Mouse (Mus musculus): ENCODE data around the gene Myh11.
A peak's percentile ranks its signal among the peaks of the same experiment; 100 is the strongest.

Gene Myh11

DNA sequence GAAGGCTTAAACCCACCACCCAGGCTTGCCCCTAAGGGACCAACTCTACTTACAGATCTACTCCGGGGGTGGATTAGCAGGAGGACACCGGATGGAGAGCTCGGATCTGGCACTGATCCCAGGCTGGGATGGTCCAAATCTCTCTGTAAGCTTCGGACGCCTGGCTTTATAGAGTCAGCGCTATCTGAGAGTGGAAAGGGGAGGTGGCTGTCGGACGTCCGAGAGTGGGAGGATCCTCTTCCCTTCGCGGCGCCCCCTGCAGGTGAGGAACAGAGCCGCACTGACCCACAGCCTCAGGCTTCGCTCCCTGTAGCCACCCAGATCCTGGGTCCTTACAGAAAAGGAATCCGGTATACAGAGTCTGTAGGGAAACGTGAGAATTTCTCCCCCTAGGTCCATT, at the start of gene Myh11:
Gene Myh11, minus strand, starts transcription at position 150 of the 400 bp plus-strand sequence.
- peak; percentile 86 for DNase-seq

DNA sequence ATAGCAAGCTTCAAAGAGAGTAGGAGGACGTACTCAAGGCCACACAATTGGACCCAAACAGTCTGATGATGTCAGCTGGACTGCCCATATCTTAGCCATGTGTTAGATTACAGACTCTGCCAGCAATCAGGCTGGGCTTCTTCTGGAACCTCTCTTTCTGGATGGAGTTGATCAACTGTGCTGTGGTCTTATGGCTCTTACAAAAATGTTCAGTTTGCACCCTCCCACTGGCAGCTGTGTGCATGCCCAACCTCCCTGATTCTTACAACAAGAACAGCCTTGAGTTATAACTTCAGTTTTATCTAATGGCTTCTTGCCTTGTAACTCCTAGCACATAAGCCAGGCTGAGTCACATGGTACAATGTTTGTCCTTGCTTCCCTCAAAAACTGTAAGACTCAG, 37.0 kb upstream of the Myh11 start:
- no peak for DNase-seq

DNA sequence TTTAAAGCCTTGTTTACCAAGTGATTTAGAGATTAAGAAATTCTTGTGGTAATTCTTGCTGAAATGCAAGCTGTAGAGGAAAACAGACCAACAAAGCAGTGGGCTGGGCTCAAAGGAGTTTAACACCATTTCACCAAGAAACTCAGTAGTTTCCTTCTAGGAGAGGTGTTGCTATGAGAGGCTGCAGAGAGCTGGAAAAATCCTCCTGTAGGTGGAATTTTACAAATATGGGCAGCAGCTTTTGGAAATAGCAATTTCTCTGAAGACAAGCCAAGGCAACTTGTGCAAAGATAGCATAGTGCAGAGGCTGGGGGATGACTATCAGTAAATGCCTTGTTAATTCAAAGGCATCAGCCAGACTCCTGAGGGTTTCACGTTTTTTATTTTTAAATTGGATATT, 29.3 kb upstream of the Myh11 start:
- DNase-seq = no peak

DNA sequence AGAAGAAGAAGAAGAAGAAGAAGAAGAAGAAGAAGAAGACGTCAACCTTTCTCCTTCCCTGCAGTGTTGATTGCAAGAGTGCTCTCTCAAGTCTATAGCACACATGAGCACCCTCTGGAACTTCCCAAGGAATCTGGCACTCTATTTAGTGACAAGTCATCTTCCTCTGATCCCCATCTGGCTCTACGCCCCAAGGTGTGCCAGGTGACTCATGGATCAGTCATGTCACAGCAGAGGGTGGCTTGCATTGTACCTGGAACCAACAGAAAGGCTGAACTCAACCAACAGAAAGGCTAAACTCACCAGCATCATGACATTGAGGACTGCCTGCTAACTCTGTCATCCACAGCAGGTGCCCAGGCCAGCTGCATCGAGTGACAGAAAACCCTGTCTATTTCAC, 28.5 kb upstream of the Myh11 start:
- no peak for DNase-seq

DNA sequence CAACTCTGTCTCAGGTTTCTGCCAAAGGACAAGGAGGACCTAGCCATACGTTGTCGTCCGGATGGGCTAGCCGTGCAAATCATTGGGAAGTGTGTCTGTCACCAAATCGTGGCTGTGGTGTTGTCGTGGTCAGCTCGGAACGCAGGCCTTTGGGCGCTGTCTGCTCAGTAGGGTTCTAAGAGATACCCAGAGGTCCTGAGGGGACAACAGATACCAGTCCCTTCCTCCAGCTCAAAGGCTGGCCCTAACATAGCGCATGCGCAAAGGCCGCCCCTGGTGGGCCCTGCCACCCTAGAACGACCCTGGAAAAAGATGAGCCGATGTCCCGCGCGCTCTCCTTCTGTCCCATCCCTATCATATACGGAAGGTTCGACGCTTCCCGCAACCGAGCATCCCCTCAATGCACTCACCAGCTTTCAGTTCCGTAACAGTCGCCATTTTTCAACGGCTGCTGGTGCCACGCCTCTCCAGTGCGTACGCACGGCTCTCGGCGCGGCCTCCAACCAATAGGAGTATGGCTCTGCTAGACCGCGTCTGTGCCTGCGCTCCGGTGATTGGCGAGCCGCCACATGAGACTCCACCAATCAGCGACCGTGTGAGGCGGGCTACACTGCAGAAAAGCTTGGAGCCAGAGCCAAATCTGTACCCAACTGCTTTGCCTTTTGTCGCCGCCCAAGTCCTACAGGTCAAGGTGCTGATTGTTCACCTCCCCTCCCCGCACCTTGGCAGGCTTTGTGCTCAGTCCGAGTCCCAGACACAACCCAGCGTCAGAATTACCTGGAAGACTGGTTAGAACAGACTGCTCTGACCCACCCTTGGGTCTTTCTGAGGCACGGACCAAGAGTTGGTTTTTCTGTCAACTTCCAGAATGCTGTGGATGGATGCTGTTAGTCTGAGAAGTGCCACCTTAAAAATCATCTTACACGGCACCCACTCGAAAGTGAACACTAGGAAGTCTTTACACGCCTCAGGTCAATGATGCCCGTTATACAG, 26.0 kb upstream of the Myh11 start, which contains the start of gene Fopnl:
Gene Fopnl, minus strand, starts transcription at position 522 of the 993 bp plus-strand sequence.
- DNase-seq = peak; percentile 99

DNA sequence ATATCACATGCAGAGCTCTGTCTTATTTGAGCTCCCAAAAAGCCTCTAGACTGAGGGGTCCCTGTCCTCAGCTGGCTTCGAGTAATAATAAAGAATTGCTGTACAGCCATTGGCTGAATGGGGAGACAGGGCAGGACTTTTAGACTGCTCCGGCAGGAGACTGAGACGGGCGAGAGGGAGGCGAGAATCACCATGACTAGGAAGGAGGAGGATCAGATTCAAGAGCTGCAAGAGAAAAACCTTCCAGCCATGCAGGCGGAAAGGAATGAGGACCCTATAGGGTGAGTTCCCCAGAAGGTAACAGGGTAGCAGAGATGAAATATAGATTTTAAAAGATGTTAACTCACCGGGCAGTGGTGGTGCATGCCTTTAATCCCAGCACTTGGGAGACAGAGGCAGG, 21.7 kb upstream of the Myh11 start:
- DNase-seq = no peak

DNA sequence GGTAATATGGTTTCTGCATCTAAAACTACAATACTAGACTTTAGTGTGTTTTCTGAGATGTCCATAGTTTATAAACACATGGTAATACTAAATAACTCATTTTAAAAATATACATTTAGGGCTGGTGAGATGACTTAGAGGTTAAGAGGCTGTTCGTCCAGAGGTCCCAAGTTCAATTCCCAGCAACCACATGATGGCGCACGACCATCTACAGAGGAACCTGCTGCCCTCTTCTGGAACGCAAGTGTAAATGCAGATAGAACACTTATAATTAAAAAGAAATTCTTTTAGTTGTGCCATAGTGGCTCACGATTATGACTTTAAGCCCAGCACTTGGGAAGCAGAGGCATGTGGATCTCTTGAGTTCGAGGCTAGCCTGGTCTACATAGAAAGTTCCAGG, 20.2 kb upstream of the Myh11 start:
- peak; percentile 46 for DNase-seq

DNA sequence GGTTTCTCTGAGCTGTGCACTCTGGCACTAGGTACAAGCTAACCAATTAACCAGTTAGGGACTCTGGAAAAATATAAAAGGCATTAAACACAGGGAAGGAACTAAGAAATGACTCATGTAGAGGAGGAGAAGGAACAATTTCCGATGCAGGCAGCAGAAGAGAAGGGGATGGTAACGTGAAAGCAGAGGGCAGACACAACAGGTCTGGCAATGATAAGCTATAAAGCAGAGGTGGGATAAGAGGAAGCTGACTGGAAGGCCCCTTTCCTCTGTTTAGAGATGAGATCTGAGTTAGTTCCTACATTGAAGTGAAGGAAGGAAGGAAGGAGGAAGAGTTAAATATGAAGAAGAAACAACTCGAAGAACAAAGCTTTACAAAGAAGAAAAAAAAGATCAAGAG, 18.7 kb upstream of the Myh11 start:
- no peak for DNase-seq

DNA sequence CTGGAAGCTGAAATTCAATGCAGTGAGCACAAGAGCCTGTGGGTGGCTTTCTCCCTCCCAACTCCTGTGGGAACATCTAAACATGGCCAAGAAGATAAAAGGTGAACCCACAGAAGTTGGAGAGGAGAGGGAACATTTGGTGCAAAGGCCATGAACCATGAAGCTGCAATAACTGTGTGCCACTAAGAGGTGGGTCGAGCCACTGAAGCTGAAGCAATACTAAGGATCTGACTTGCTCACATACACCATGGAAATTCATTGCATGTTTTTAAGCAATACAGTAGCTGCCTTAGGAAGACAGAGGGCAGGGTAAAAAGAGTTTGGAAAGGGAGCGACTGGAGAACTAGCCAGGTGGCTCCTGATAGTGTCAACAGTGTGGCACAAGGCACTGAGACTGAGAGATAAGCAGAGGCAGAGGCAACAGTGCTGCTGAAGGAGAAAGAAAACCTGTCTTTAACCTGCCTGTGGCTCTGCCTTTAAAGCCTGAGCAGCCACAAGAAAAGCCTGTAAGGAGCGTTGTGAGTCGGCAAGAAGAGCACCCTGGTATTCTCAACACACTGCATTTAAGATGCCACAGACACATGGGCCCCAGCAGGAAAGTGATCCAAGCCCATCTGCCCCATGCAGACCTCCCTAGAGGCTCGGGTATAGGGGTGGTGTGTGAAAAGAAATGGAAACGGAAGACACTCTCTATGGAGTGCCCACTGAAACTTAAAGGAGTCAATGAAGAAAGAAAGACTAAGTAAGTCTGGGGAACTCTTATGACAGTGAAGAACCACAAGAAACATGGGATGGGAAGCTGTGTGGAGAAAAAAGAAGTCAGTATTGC, 17.3 kb upstream of the Myh11 start:
- DNase-seq = no peak

DNA sequence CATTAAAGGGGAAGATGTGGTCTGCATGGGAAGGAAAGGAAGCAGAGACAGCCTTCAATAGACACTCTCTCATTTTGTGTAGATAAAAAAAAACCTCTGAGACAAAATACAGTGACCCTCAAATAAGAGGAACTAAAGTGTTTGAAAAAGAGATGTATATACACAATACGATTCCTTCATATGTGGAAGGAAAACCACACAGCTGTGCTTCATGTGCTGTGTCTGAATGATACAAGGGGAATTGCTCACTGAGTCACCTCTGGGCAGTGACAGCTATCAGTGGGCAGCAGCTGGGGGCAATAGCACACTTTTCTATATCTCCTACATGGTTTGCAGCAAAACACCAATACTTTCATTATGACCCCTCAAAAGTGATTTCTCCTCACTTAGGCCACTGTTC, 16.2 kb upstream of the Myh11 start:
- DNase-seq = no peak

DNA sequence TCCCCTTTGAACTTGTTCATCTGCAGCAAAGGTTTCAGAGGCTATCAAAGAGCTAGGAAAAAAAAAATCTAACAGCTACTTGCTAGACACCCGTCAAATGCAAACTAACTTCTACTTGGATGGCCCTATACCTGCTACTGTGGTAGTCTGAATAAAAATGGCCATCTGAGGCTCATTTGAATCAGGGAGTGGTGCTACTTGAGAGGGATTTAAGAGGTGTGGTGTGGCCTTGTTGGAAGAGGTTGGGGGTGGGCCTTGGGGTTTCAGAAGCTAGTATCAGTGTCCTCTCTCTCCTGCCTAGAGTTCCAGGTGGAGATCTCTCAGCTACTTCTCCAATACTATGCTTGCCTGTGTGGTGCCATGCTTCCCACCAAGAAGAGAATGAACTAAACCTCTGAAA, 15.3 kb upstream of the Myh11 start:
- DNase-seq = no peak

DNA sequence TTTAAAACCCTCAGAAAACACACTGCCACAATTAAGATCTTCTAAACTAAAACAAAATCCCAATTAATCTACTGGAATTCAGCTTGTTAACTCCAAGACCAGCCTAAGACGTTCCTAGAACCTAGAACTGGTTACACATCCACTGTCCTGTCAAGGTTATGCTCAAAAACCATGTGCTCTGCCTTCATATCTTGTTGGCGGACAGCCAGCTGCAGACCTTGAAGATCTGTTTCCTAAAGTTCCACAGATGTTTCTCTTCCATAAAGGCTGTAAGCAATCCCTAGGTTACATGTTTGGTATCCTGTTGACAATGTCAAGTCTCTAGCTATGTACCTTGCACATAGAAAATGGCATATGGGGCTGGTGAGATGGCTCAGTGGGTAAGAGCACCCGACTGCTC, 13.6 kb upstream of the Myh11 start:
- no peak for DNase-seq

DNA sequence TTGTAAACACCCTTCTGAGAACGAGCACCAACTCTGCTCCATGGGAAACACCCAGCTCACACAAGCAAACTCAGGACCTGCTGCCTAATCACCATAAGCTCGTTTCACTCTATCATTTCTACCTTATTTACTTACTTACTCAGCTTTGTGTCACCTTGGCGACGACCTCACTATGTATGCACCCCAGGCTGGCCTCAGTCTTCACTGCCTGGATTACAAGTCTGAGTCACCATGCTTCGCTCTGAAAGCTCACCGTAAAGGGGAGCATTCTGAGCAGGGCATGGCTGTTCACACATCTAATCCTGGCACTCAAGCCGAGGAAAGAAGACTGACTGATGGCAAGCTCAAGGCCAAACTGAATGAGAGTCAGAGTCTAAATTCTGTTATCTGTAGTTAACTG, 12.5 kb upstream of the Myh11 start:
- DNase-seq = peak; percentile 29

DNA sequence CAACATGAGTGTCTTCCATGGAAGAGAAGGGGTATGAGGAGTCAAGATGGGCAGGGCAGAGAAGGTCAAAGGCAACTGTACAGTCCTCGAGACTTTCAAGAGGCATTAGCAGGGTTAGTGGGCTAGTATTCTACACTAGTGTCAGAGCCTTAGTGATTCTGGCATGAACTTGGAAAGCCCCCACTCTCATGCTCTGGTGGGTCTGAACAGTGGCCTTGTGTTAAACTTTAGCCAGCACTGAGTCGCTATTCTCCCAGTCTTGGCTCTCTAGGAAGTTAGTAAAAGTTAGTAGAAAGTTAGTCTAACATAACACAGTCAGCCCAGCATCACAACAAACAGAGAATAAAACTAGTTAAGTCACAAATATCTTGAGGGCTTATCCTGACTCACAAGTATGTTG, 12.0 kb upstream of the Myh11 start:
- DNase-seq = no peak

DNA sequence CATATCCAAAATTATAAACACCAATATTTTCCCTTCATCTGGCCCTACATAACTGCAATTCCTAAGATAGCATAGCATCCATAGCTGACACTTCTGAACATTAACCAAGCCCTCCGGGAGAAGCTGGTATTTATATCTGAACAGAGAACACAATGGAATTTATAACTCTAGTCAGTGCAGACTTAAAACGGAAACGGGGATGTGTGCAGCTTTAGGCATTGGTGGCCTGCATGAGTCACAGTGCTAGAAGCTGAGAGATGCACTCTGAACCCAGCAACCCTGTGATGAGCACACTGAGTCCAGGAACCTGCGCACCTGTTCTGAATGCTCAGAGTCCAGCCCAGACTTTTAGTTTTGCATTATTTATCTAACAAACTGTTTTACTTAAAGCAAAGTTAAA, 7.3 kb upstream of the Myh11 start:
- no peak for DNase-seq

DNA sequence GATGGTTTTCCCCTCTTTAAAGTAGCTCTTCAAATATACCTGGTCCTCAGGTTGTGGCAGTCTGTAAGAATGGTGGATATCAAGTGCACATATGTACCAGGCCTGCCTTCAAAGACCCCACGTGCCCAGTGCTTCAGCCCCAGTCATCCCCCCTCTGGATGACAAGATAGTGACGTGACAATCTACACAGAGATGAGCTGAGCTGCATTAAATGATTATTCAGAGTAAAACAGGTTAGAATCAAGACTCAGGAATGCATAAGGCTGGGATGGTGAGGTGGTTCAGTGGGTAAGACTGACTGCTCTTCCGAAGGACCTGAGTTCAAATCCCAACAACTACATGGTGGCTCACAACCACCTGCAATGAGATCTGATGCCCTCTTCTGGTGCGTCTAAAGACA, 6.6 kb upstream of the Myh11 start:
- no peak for DNase-seq

DNA sequence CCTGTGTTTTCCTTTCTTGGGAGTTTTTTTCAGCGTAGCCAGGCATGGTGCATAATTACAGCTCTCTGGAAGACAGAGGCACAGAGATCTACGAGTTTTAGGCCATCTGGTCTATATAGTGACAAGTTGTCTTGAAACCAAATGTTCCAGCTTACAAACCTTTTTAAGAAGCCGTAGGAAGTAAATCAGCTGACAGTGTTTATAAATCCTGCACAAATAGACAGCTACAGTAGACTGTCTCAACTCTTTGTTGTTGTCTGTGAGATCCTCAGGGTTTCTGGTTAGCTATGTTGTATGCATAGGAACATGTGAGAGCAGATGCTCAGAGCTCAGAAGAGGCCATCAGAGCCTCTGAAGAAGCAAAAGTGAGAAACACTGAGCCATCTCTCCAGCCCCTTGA, 6.0 kb upstream of the Myh11 start:
- no peak for DNase-seq

DNA sequence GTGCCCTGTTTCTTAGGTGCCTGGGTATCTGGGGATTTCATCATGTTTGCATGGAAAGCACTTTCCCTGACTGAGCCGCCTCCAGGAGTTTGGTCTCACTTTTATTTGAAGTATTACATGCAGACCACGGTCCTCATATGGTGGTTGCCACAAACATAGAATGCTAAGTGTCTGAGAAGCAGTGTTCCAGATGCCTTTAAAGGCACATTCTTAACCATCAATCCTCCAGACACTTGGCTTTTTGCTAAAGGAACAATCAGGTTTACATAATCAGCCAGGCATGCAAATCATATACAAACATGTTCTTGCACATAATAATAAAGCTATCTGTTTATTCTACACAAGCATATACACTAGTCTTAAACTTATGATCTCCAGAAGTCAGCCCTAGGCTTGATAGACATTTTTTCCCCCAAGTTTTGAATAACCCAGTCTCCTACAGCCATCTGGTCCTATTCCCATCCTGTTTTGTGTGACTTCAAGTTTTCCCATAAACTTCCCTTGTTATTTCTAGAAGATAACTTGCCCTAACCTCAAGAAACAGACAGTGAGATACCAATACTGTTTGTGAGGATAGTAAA, 5.5 kb upstream of the Myh11 start:
- DNase-seq = no peak

DNA sequence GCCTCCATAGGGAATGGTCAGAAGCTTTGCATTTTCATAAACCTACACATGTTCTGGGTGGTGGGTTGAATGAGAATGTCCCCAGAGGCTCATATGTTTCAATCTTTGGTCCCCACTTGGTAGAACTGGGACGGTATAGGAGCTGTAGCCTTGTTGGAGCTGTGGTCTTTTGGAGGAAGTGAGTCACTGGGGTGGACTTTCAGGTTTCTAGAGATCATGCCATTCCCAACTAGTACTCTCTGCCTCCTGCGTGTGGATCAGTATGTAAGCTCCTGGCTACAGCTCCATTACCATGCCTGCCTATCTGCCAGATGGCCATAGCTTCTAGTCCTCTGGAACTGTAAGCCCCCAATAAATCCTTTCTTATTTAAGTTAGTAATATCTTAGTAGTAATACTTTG, 4.1 kb upstream of the Myh11 start:
- no peak for DNase-seq

DNA sequence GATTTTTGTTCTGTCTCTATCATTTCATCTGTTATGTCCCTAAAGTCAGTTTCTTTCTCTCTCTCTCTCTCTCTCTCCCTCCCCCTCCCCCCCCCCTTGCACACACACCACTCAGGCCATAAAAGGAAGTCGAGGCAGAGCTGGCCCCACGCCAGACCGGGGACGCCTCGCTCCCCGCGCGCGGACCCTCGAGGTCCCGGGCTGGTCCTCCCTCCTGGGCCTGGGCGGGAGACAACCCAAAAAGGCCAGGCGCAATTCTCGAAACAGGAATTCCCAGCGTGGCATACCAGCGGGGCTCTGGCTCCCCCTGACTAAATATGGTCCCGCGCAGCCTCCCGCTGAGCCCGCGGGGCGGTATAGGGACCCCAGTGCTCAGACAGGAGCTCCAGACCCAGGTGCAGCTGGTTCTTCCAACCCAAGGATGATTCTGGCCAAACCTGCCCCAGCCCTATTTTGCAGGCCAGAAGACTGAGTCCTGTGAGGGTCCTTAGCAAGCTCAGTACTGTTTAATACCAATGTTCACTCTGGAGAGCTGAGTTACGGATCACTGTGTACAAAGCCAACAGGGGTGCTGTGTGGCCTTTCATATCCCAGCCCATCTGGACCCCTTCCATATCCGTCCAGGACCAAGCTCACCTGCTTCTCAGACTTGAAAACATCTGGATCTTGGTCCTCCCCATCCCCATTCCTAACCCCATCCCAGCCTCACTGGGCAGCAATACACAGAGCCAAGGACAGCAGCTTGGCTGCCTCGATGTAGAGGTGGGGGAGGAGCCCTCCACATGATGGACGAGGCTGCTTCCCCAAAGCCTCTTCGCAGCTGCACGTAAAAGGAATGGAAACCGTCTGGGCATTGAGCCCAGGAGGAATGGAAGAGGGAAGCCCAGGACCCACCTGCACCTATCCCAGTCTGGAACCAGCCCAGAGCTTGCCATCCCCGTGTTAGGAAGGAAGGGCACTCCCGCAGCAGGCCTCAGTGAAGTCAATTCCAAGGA, 1.3 kb upstream of the Myh11 start:
- DNase-seq = no peak

DNA sequence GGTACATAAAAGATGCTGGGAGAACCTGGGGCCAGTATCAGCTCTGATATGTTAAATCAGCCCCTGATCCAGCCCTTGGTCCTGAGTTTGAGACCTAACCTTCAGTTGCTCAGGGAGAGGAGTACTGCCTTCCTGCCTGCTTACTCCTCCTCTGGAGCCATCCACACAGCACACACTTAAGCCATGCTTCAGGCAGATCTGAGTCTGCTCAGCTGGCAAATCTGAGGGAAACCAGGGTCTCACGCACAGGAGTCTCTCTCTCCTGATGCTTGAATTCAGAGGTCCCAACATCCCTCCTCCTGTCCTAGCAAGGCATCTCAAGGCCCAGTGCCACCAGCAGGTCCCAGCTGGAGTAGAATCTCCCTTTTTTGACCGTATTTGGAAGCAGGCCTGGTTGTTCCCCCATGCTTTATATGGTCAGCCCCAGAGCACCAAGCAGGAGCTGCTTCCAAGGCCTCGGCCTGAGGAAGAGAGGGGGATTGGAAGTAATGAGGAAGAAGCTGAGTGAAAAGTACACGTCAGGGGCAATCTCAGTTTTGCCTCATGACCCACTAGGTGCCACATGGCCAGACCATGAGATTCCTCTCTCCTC, 18.7 kb downstream of the Myh11 start:
- DNase-seq = no peak
